ENCODE assay signal across 23 mouse cellular contexts in genomic region chr12:79527222-79527621, GRCm38 (mm10).
A peak's percentile ranks its signal among the peaks of the same experiment; 100 is the strongest.
DNase-seq lines count a peak whose midpoint lies in the region; ATAC-seq and TF ChIP-seq lines count a peak whose summit lies in the region.
"Had no signal": no experiment of that assay in that cellular context is flagged by ENCODE, and none has a peak within 500 bp of the region (broad histone marks: within the 10 kb centered on the region; RNA-seq: fewer than 3 reads in every experiment).

No protein-coding gene starts in this region.

- peaks cover 14% of the 10 kb centered on the region; the same call in 1 of the 2 replicates for H3K4me1 ChIP-seq in heart, embryonic 10.5 days
- peaks cover 3% of the 10 kb centered on the region for H3K4me1 ChIP-seq in heart, adult 2 months (ENCODE audit: control insufficient read depth, insufficient read depth, low read length)
- H3K4me1 ChIP-seq in stomach, embryonic 14.5 days (ENCODE audit: control insufficient read depth, insufficient read depth, low read length): peaks cover 19% of the 10 kb centered on the region
- H3K4me1 ChIP-seq in stomach, postnatal 0 days (replicated peaks; ENCODE audit: control insufficient read depth, insufficient read depth): no peaks in the 10 kb centered on the region
- H3K4me1 ChIP-seq in limb, embryonic 15.5 days: peaks cover 18% of the 10 kb centered on the region

- intact Hi-C loops in heart, adult 2 months (cut with DNase I): loop anchor here (2.0 kb wide), 1 partner anchor 614 kb away; no protein-coding TSS in a partner anchor

- H3K4me3 ChIP-seq in heart, embryonic 10.5 days: no peak overlapping the region
- H3K4me3 ChIP-seq in heart, adult 2 months: no peak overlapping the region
- H3K4me3 ChIP-seq in stomach, embryonic 14.5 days (ENCODE audit: low read depth, low read length): no peak overlapping the region
- no peak overlapping the region for H3K4me3 ChIP-seq in stomach, postnatal 0 days (ENCODE audit: low read depth, low read length)
- no peak overlapping the region for H3K4me3 ChIP-seq in limb, embryonic 15.5 days
- H3K4me3 ChIP-seq: embryonic facial prominence, embryonic 12.5 days; erythroblast, embryonic 14.5 days; forebrain, embryonic 15.5 days; heart, embryonic 13.5 days; hindbrain, embryonic 12.5 days; limb, embryonic 13.5 days; liver, embryonic 13.5 days had no signal

- no peak for TF ChIP-seq POLR2A in heart, adult 2 months (IDR thresholded peaks at IDR 0.05; ENCODE audit: insufficient read depth, low read depth, low read length)

- ATAC-seq in stomach, embryonic 14.5 days (ENCODE audit: insufficient number of reproducible peaks, insufficient read depth, low FRiP score, low read depth): no peak
- ATAC-seq in stomach, postnatal 0 days (ENCODE audit: low FRiP score, low TSS enrichment): no peak
- no peak for ATAC-seq in limb, embryonic 15.5 days (ENCODE audit: insufficient number of reproducible peaks, low FRiP score, low TSS enrichment, low read depth)
- ATAC-seq: forebrain, embryonic 15.5 days; Patski had no signal

- H3K9me3 ChIP-seq in heart, embryonic 10.5 days: 0 out of 2 replicates have a peak, but pooled peaks cover 2% of the 10 kb centered on the region
- no peaks in the 10 kb centered on the region; the same call in 1 of the 2 replicates for H3K9me3 ChIP-seq in stomach, embryonic 14.5 days (ENCODE audit: control insufficient read depth, low read depth, low read length)
- no peaks in the 10 kb centered on the region for H3K9me3 ChIP-seq in stomach, postnatal 0 days (ENCODE audit: control insufficient read depth, low read length)
- H3K9me3 ChIP-seq in limb, embryonic 15.5 days: no peaks in the 10 kb centered on the region
- H3K9me3 ChIP-seq: embryonic facial prominence, embryonic 12.5 days; forebrain, embryonic 15.5 days; limb, embryonic 13.5 days; liver, embryonic 13.5 days had no signal

- TF ChIP-seq CTCF in heart, adult 2 months (IDR thresholded peaks at IDR 0.05): no peak
- no peak for TF ChIP-seq CTCF in stomach, postnatal 0 days (IDR thresholded peaks at IDR 0.05; ENCODE audit: low read depth)

- no peaks in the 10 kb centered on the region for H3K27me3 ChIP-seq in heart, embryonic 10.5 days (ENCODE audit: insufficient read depth, poor library complexity, severe bottlenecking)
- no peaks in the 10 kb centered on the region for H3K27me3 ChIP-seq in heart, adult 2 months (ENCODE audit: control insufficient read depth, insufficient read depth, low read length)
- no peaks in the 10 kb centered on the region for H3K27me3 ChIP-seq in stomach, embryonic 14.5 days (ENCODE audit: control insufficient read depth, insufficient read depth, low read length)
- H3K27me3 ChIP-seq in stomach, postnatal 0 days (ENCODE audit: control insufficient read depth, insufficient read depth, low read length): no peaks in the 10 kb centered on the region
- H3K27me3 ChIP-seq in limb, embryonic 15.5 days: no peaks in the 10 kb centered on the region
- H3K27me3 ChIP-seq: embryonic facial prominence, embryonic 12.5 days; forebrain, embryonic 15.5 days; heart, embryonic 13.5 days; limb, embryonic 13.5 days; liver, embryonic 13.5 days; Patski had no signal

- no peaks in the 10 kb centered on the region for H3K79me2 ChIP-seq in heart, adult 2 months (replicated peaks; ENCODE audit: control insufficient read depth, insufficient read depth, low read length)

- no peak overlapping the region for H3K9ac ChIP-seq in heart, adult 2 months (ENCODE audit: low read depth, low read length)
- no peak overlapping the region for H3K9ac ChIP-seq in stomach, embryonic 14.5 days (replicated peaks; ENCODE audit: low read depth, low read length)
- no peak overlapping the region for H3K9ac ChIP-seq in stomach, postnatal 0 days (ENCODE audit: low read length)
- H3K9ac ChIP-seq in limb, embryonic 15.5 days: no peak overlapping the region
- H3K9ac ChIP-seq: embryonic facial prominence, embryonic 12.5 days; forebrain, embryonic 15.5 days; heart, embryonic 13.5 days; hindbrain, embryonic 12.5 days; limb, embryonic 13.5 days; liver, embryonic 13.5 days had no signal

- H3K27ac ChIP-seq in heart, embryonic 10.5 days: 0 out of 2 replicates have a peak overlapping the region, but pooled peaks have one; percentile 36
- H3K27ac ChIP-seq in heart, adult 2 months: no peak overlapping the region
- H3K27ac ChIP-seq in stomach, embryonic 14.5 days (ENCODE audit: low read length): peak overlapping the region; percentile 22; the same call in 1 of the 2 replicates
- H3K27ac ChIP-seq in stomach, postnatal 0 days (replicated peaks): no peak overlapping the region; the same call in 1 of the 2 replicates
- peak overlapping the region; percentile 28; the same call in 1 of the 2 replicates for H3K27ac ChIP-seq in limb, embryonic 15.5 days
- H3K27ac ChIP-seq: embryonic facial prominence, embryonic 12.5 days; forebrain, embryonic 15.5 days; heart, embryonic 13.5 days; hindbrain, embryonic 12.5 days; limb, embryonic 13.5 days; liver, embryonic 13.5 days had no signal

- no peaks in the 10 kb centered on the region for H3K36me3 ChIP-seq in heart, embryonic 10.5 days
- peaks cover 5% of the 10 kb centered on the region for H3K36me3 ChIP-seq in heart, adult 2 months (ENCODE audit: control insufficient read depth, insufficient read depth, low read length)
- H3K36me3 ChIP-seq in stomach, embryonic 14.5 days (ENCODE audit: control insufficient read depth, insufficient read depth, low read length): no peaks in the 10 kb centered on the region
- no peaks in the 10 kb centered on the region for H3K36me3 ChIP-seq in stomach, postnatal 0 days (ENCODE audit: control insufficient read depth, insufficient read depth, low read length)
- no peaks in the 10 kb centered on the region for H3K36me3 ChIP-seq in limb, embryonic 15.5 days
- H3K36me3 ChIP-seq: embryonic facial prominence, embryonic 12.5 days; forebrain, embryonic 15.5 days; hindbrain, embryonic 12.5 days; liver, embryonic 13.5 days had no signal

- TF ChIP-seq EP300 in heart, adult 2 months (IDR thresholded peaks at IDR 0.05; ENCODE audit: insufficient read depth, low read depth, low read length): no peak
- no peak for TF ChIP-seq EP300 in stomach, postnatal 0 days (optimal IDR thresholded peaks at IDR 0.05)

- no peak for DNase-seq in heart, embryonic 10.5 days (ENCODE audit: low spot score)
- no peak for DNase-seq in heart, adult 2 months
- DNase-seq in stomach, postnatal 0 days (ENCODE audit: low spot score): no peak
- DNase-seq in thymus, postnatal 36 days: no peak
- no peak for DNase-seq in right cerebral cortex, postnatal 4 days
- DNase-seq: adrenal gland, adult 2 months; cerebellum, adult 18-20 months; cerebellum, postnatal 14 days; kidney, adult 8-10 months; kidney, postnatal 10 days; liver, embryonic 13.5 days; lung, adult 2 months; thymus, postnatal 4 days had no signal

- H3K4me2 ChIP-seq in stomach, embryonic 14.5 days (replicated peaks; ENCODE audit: low read depth, low read length): no peak overlapping the region
- H3K4me2 ChIP-seq in stomach, postnatal 0 days (replicated peaks; ENCODE audit: low read depth): no peak overlapping the region
- H3K4me2 ChIP-seq in limb, embryonic 15.5 days: no peak overlapping the region
- H3K4me2 ChIP-seq: embryonic facial prominence, embryonic 12.5 days; forebrain, embryonic 15.5 days; heart, embryonic 13.5 days; hindbrain, embryonic 12.5 days; limb, embryonic 13.5 days; liver, embryonic 13.5 days; midbrain, embryonic 11.5 days had no signal

- WGBS in heart, embryonic 10.5 days: 69% methylated on average over 3 of the region's 3 CpGs
- 71% methylated on average over 3 of the region's 3 CpGs for WGBS in heart, adult 2 months
- 76% methylated on average over 3 of the region's 3 CpGs for WGBS in stomach, embryonic 14.5 days
- 63% methylated on average over 3 of the region's 3 CpGs for WGBS in stomach, postnatal 0 days
- WGBS in limb, embryonic 15.5 days: 54% methylated on average over 3 of the region's 3 CpGs

Comparison
In these comparisons a context has a peak if more than half of its experiments do, and no peak if none do; other contexts are left out.
1. H3K27ac ChIP-seq: peak in heart, embryonic 10.5 days (single experiment), stomach, embryonic 14.5 days (single experiment) and limb, embryonic 15.5 days (single experiment); none in heart, adult 2 months (single experiment) and stomach, postnatal 0 days (single experiment).